Mouse (Mus musculus): Measurements from ENCODE around the gene 1700003E16Rik. TPM values are rescaled to one million over a fixed set of nuclear protein-coding genes. Genes with fewer than 3 reads are reported as not detected.

1700003E16Rik gene
- polyA plus RNA-seq, 1 experiment from 2014 or later, result 0.19 TPM

Other genes starting within 250 kb of the 1700003E16Rik start
- gene Sema4f, start 216.6 kb upstream of the 1700003E16Rik start, polyA plus RNA-seq (2016; fragmentation: Nextera tagmentation; extraction: Ambion mirVana), result 0.16 and 0.19 TPM in 2 replicates
- gene M1ap, start 209.5 kb upstream of the 1700003E16Rik start, polyA plus RNA-seq (2016; fragmentation: Nextera tagmentation; extraction: Ambion mirVana), result 8.8 and 10.1 TPM in 2 replicates
- 22.2 and 22.6 TPM in 2 replicates for gene Dok1, start 122.9 kb upstream of the 1700003E16Rik start, polyA plus RNA-seq (2016; fragmentation: Nextera tagmentation; extraction: Ambion mirVana)
- gene Loxl3, start 122.2 kb upstream of the 1700003E16Rik start, polyA plus RNA-seq (2016; fragmentation: Nextera tagmentation; extraction: Ambion mirVana), result 3.1 and 3.2 TPM in 2 replicates
- 215 and 233 TPM in 2 replicates for gene Aup1, start 101.9 kb upstream of the 1700003E16Rik start, polyA plus RNA-seq (2016; fragmentation: Nextera tagmentation; extraction: Ambion mirVana)
- 147 and 154 TPM in 2 replicates for gene Htra2, start 101.1 kb upstream of the 1700003E16Rik start, polyA plus RNA-seq (2016; fragmentation: Nextera tagmentation; extraction: Ambion mirVana)
- gene Dqx1, start 98.6 kb upstream of the 1700003E16Rik start, polyA plus RNA-seq (2016; fragmentation: Nextera tagmentation; extraction: Ambion mirVana), result 5.0 and 5.4 TPM in 2 replicates
- 0.11 and 0.42 TPM in 2 replicates for gene Tlx2, start 86.1 kb upstream of the 1700003E16Rik start, polyA plus RNA-seq (2016; fragmentation: Nextera tagmentation; extraction: Ambion mirVana)
- gene Pcgf1, start 78.5 kb upstream of the 1700003E16Rik start, polyA plus RNA-seq (2016; fragmentation: Nextera tagmentation; extraction: Ambion mirVana), result 20.8 and 23.3 TPM in 2 replicates
- gene Lbx2, start 70.0 kb upstream of the 1700003E16Rik start, polyA plus RNA-seq (2016; fragmentation: Nextera tagmentation; extraction: Ambion mirVana), result 0.25 and 0.44 TPM in 2 replicates
- 1.5 and 1.9 TPM in 2 replicates for gene Ccdc142, start 54.8 kb upstream of the 1700003E16Rik start, polyA plus RNA-seq (2016; fragmentation: Nextera tagmentation; extraction: Ambion mirVana)
- gene Gm42688, start 54.8 kb upstream of the 1700003E16Rik start, polyA plus RNA-seq (2016; fragmentation: Nextera tagmentation; extraction: Ambion mirVana), result 2.3 TPM in 2 replicates
- gene Mrpl53, start 47.4 kb upstream of the 1700003E16Rik start, polyA plus RNA-seq (2016; fragmentation: Nextera tagmentation; extraction: Ambion mirVana), result 101 and 105 TPM in 2 replicates
- gene Mogs, start 40.9 kb upstream of the 1700003E16Rik start, polyA plus RNA-seq (2016; fragmentation: Nextera tagmentation; extraction: Ambion mirVana), result 83.5 and 86.9 TPM in 2 replicates
- gene Wbp1, start 34.8 kb upstream of the 1700003E16Rik start, polyA plus RNA-seq (2016; fragmentation: Nextera tagmentation; extraction: Ambion mirVana), result 35.0 and 37.9 TPM in 2 replicates
- gene Ino80b, start 31.0 kb upstream of the 1700003E16Rik start, polyA plus RNA-seq (2016; fragmentation: Nextera tagmentation; extraction: Ambion mirVana), result 12.1 and 13.0 TPM in 2 replicates
- 11.8 and 12.6 TPM in 2 replicates for gene Rtkn, start 20.9 kb upstream of the 1700003E16Rik start, polyA plus RNA-seq (2016; fragmentation: Nextera tagmentation; extraction: Ambion mirVana)
- 0.81 and 1.1 TPM in 2 replicates for gene Wdr54, start within 50 bp of the 1700003E16Rik start, polyA plus RNA-seq (2016; fragmentation: Nextera tagmentation; extraction: Ambion mirVana)
- 46.9 and 48.2 TPM in 2 replicates for gene Dctn1, start 9.5 kb downstream of the 1700003E16Rik start, polyA plus RNA-seq (2016; fragmentation: Nextera tagmentation; extraction: Ambion mirVana)
- 1.2 and 1.3 TPM in 2 replicates for gene Slc4a5, start 63.4 kb downstream of the 1700003E16Rik start, polyA plus RNA-seq (2016; fragmentation: Nextera tagmentation; extraction: Ambion mirVana)
- gene Mthfd2, start 169.5 kb downstream of the 1700003E16Rik start, polyA plus RNA-seq (2016; fragmentation: Nextera tagmentation; extraction: Ambion mirVana), result 112 and 114 TPM in 2 replicates
- 58.6 and 59.9 TPM in 2 replicates for gene Mob1a, start 169.6 kb downstream of the 1700003E16Rik start, polyA plus RNA-seq (2016; fragmentation: Nextera tagmentation; extraction: Ambion mirVana)
- gene Bola3, start 192.7 kb downstream of the 1700003E16Rik start, polyA plus RNA-seq (2016; fragmentation: Nextera tagmentation; extraction: Ambion mirVana), result 314 and 322 TPM in 2 replicates

Data from liver, embryonic 12.5 days (tissue).